25 mouse cellular contexts compared by ENCODE assay signal in the genomic region with DNA sequence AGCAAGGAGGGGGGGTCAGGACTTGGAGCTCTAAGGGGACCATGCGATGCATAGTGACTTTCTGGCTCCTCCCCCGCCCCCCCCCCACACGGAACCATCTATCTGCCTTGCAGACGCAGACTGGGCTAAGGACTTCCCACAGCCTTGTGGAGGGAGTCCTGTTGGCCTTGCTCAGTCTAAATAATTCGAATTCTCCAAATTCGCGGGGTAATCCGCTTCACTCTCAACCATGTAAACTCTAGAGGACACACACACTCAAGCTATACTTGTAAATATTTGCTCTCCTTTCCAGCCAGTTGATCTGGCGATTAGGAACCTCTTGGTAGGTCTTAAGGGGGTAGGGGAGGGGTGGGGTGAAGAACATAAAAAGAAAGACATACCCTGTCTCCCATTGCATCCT. TPM values are rescaled to one million over a fixed set of nuclear protein-coding genes. Genes with fewer than 3 reads are reported as not detected.
DNase-seq lines count a peak whose midpoint lies in the region; ATAC-seq and TF ChIP-seq lines count a peak whose summit lies in the region.
"Had no signal": no experiment of that assay in that cellular context is flagged by ENCODE, and none has a peak within 500 bp of the region (broad histone marks: within the 10 kb centered on the region; RNA-seq: fewer than 3 reads in every experiment).

No protein-coding gene starts in this region.

- H3K4me1 ChIP-seq in hindbrain, embryonic 10.5 days (replicated peaks) = peaks cover 39% of the 10 kb centered on the region
- H3K4me1 ChIP-seq in hindbrain, embryonic 13.5 days (replicated peaks) = peaks cover 32% of the 10 kb centered on the region
- peaks cover 43% of the 10 kb centered on the region for H3K4me1 ChIP-seq in midbrain, embryonic 10.5 days
- peaks cover 3% of the 10 kb centered on the region; the same call in 1 of the 2 replicates for H3K4me1 ChIP-seq in midbrain, embryonic 16.5 days (ENCODE audit: control insufficient read depth, insufficient read depth, low read length)
- peaks cover 5% of the 10 kb centered on the region for H3K4me1 ChIP-seq in heart, postnatal 0 days (ENCODE audit: control insufficient read depth, insufficient read depth)

- TF ChIP-seq CTCF in heart, postnatal 0 days (IDR thresholded peaks at IDR 0.05; ENCODE audit: low read depth) = no peak
- TF ChIP-seq CTCF in layer of hippocampus, adult 2 months (conservative IDR thresholded peaks at IDR 0.05) = no peak

- no peaks in the 10 kb centered on the region for H3K9me3 ChIP-seq in hindbrain, embryonic 10.5 days
- H3K9me3 ChIP-seq in hindbrain, embryonic 13.5 days = no peaks in the 10 kb centered on the region
- no peaks in the 10 kb centered on the region for H3K9me3 ChIP-seq in midbrain, embryonic 10.5 days (replicated peaks)
- no peaks in the 10 kb centered on the region for H3K9me3 ChIP-seq in midbrain, embryonic 16.5 days (replicated peaks; ENCODE audit: control insufficient read depth, low read length, poor library complexity, severe bottlenecking)
- H3K9me3 ChIP-seq in heart, postnatal 0 days (replicated peaks; ENCODE audit: control insufficient read depth, low read length) = no peaks in the 10 kb centered on the region
- H3K9me3 ChIP-seq: hindbrain, embryonic 15.5 days; intestine, embryonic 15.5 days; limb, embryonic 12.5 days; midbrain, embryonic 12.5 days had no signal

- WGBS in hindbrain, embryonic 10.5 days = under 1% methylated on average over 9 of the region's 9 CpGs
- 1% methylated on average over 9 of the region's 9 CpGs for WGBS in hindbrain, embryonic 13.5 days
- 1% methylated on average over 9 of the region's 9 CpGs for WGBS in midbrain, embryonic 10.5 days
- WGBS in midbrain, embryonic 16.5 days = under 1% methylated on average over 8 of the region's 9 CpGs
- 8% methylated on average over 8 of the region's 9 CpGs for WGBS in heart, postnatal 0 days

- peak; percentile 89 for DNase-seq in heart, adult 11 months
- DNase-seq in heart, postnatal 14 days = no peak
- DNase-seq in hindbrain, embryonic 10.5 days (ENCODE audit: low spot score) = peak; percentile 19
- peak; percentile 23 for DNase-seq in midbrain, embryonic 10.5 days (ENCODE audit: low spot score)
- DNase-seq in heart, postnatal 0 days (ENCODE audit: low spot score) = peak; percentile 52
- DNase-seq in layer of hippocampus, adult 2 months (ENCODE audit: low spot score in 2 of 2) = no peak
- DNase-seq: adrenal gland, postnatal 25 days; B cell, adult 2 months; cerebellum, adult 11 months; gastrocnemius, postnatal 36 days; kidney, adult 9 months; lung, adult 18-20 months; right cerebral cortex, postnatal 14 days; spleen, adult 18-20 months; thymus, postnatal 25 days had no signal

- intact Hi-C loops in heart, postnatal 14 days (cut with DNase I) = no loop called here

- no peak overlapping the region for H3K4me2 ChIP-seq in hindbrain, embryonic 13.5 days
- H3K4me2 ChIP-seq in midbrain, embryonic 16.5 days (ENCODE audit: low read length) = no peak overlapping the region
- H3K4me2 ChIP-seq in heart, postnatal 0 days (ENCODE audit: low read depth, low read length) = peak overlapping the region; percentile 66

- H3K27me3 ChIP-seq in hindbrain, embryonic 10.5 days (ENCODE audit: insufficient read depth, poor library complexity, severe bottlenecking) = peaks cover 100% of the 10 kb centered on the region
- peaks cover 97% of the 10 kb centered on the region for H3K27me3 ChIP-seq in hindbrain, embryonic 13.5 days
- H3K27me3 ChIP-seq in midbrain, embryonic 10.5 days (ENCODE audit: low read depth, poor library complexity, severe bottlenecking) = peaks cover 100% of the 10 kb centered on the region
- H3K27me3 ChIP-seq in midbrain, embryonic 16.5 days (ENCODE audit: control insufficient read depth, insufficient read depth, low read depth, low read length) = peaks cover 61% of the 10 kb centered on the region
- H3K27me3 ChIP-seq in heart, postnatal 0 days (ENCODE audit: control insufficient read depth, insufficient read depth, low read length) = 0 out of 2 replicates have a peak, but pooled peaks cover 5% of the 10 kb centered on the region

- no peaks in the 10 kb centered on the region for H3K36me3 ChIP-seq in hindbrain, embryonic 10.5 days
- H3K36me3 ChIP-seq in hindbrain, embryonic 13.5 days = no peaks in the 10 kb centered on the region
- H3K36me3 ChIP-seq in midbrain, embryonic 10.5 days = no peaks in the 10 kb centered on the region
- no peaks in the 10 kb centered on the region for H3K36me3 ChIP-seq in midbrain, embryonic 16.5 days (ENCODE audit: control insufficient read depth, insufficient read depth, low read length)
- no peaks in the 10 kb centered on the region for H3K36me3 ChIP-seq in heart, postnatal 0 days (replicated peaks; ENCODE audit: control insufficient read depth, insufficient read depth, low read length)
- H3K36me3 ChIP-seq: hindbrain, embryonic 15.5 days; intestine, embryonic 15.5 days; limb, embryonic 12.5 days; midbrain, embryonic 12.5 days had no signal

- no peak overlapping the region for H3K27ac ChIP-seq in hindbrain, embryonic 10.5 days
- no peak overlapping the region for H3K27ac ChIP-seq in hindbrain, embryonic 13.5 days
- no peak overlapping the region for H3K27ac ChIP-seq in midbrain, embryonic 10.5 days (replicated peaks)
- H3K27ac ChIP-seq in midbrain, embryonic 16.5 days (ENCODE audit: low read length) = no peak overlapping the region
- H3K27ac ChIP-seq in heart, postnatal 0 days (ENCODE audit: low read depth) = peak overlapping the region; percentile 97
- no peak overlapping the region for H3K27ac ChIP-seq in layer of hippocampus, adult 2 months
- H3K27ac ChIP-seq: hindbrain, embryonic 15.5 days; intestine, embryonic 15.5 days; limb, embryonic 12.5 days; macrophage; midbrain, embryonic 12.5 days had no signal

- no peak overlapping the region for H3K4me3 ChIP-seq in hindbrain, embryonic 10.5 days
- no peak overlapping the region for H3K4me3 ChIP-seq in hindbrain, embryonic 13.5 days
- no peak overlapping the region for H3K4me3 ChIP-seq in midbrain, embryonic 10.5 days
- no peak overlapping the region for H3K4me3 ChIP-seq in midbrain, embryonic 16.5 days (ENCODE audit: low read depth, low read length)
- H3K4me3 ChIP-seq in heart, postnatal 0 days (ENCODE audit: low read depth, low read length) = peak overlapping the region; percentile 64
- no peak overlapping the region for H3K4me3 ChIP-seq in layer of hippocampus, adult 2 months
- H3K4me3 ChIP-seq: erythroblast, embryonic 14.5 days had no signal

- ATAC-seq in hindbrain, embryonic 13.5 days (ENCODE audit: low FRiP score) = no peak
- ATAC-seq in midbrain, embryonic 16.5 days = no peak
- ATAC-seq in heart, postnatal 0 days (ENCODE audit: insufficient read depth, low read depth) = no peak

- no peak for TF ChIP-seq EP300 in heart, postnatal 0 days (IDR thresholded peaks at IDR 0.05; ENCODE audit: low read depth)

- H3K9ac ChIP-seq in hindbrain, embryonic 13.5 days = no peak overlapping the region
- no peak overlapping the region for H3K9ac ChIP-seq in midbrain, embryonic 16.5 days (ENCODE audit: low read depth, low read length)
- H3K9ac ChIP-seq in heart, postnatal 0 days (replicated peaks; ENCODE audit: low read depth, low read length) = peak overlapping the region; percentile 22
- H3K9ac ChIP-seq: hindbrain, embryonic 15.5 days; intestine, embryonic 15.5 days; limb, embryonic 12.5 days; midbrain, embryonic 12.5 days had no signal

RNA-seq across cellular contexts. Expression of a gene that starts 0.9 kb away (rescaled TPM):
- total RNA-seq in heart, postnatal 14 days (2021) = 100 to 1,000 TPM; 115 to 118 TPM
- polyA plus RNA-seq in hindbrain, embryonic 10.5 days (2016; fragmentation: Nextera tagmentation; extraction: Ambion mirVana) = 3.3 and 4.3 TPM in 2 replicates
- 2.1 TPM in 2 replicates for polyA plus RNA-seq in hindbrain, embryonic 13.5 days (2015; fragmentation: Nextera tagmentation; extraction: Ambion mirVana)
- 0.06 and 0.39 TPM in 2 replicates for polyA plus RNA-seq in midbrain, embryonic 10.5 days (2016; fragmentation: Nextera tagmentation; extraction: Ambion mirVana)
- 0.04 and 0.30 TPM in 2 replicates for polyA plus RNA-seq in midbrain, embryonic 16.5 days (2015; fragmentation: Nextera tagmentation; extraction: Ambion mirVana)
- 500 and 554 TPM in 2 replicates for total RNA-seq in heart, postnatal 0 days (2014; rRNA removed; ENCODE audit: low replicate concordance)
- polyA plus RNA-seq in heart, postnatal 0 days (2015; fragmentation: Nextera tagmentation; extraction: Ambion mirVana) = 36.9 and 51.2 TPM in 2 replicates
- not detected for total RNA-seq in layer of hippocampus, adult 2 months (2021)
- total RNA-seq: gastrocnemius, postnatal 36 days; layer of hippocampus, postnatal 10 days had no signal
- polyA plus RNA-seq: erythroblast, embryonic 14.5 days; forebrain, embryonic 16.5 days; limb, embryonic 12.5 days; macrophage had no signal

Comparison
In these comparisons a context has a peak if more than half of its experiments do, and no peak if none do; other contexts are left out.
1. DNase-seq: peak in heart, adult 11 months (single experiment), hindbrain, embryonic 10.5 days (single experiment), midbrain, embryonic 10.5 days (single experiment) and heart, postnatal 0 days (single experiment); none in heart, postnatal 14 days (0 of 2) and layer of hippocampus, adult 2 months (0 of 2).